30 mouse cellular contexts compared by ENCODE assay signal in the genomic region with DNA sequence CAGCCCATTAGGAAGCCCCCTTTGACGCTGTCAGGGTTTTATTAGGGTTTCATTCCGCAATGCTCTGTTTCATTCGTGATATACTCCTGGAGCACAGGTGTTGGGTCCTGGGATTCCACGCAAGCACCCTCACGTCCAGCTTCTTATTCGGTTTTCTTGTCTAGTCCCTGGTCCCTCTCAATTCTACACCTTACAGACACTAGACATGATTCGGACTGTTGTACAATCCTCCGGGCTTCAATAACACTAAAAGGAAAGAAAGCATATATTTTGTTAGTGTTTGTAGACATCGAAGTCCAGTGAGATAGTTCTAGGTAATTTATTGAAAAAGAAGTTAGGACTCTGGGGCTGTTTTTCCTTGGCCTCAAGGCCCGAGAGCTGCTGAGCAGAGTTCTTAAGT. TPM values are rescaled to one million over a fixed set of nuclear protein-coding genes. Genes with fewer than 3 reads are reported as not detected.
"Had no signal": no experiment of that assay in that cellular context is flagged by ENCODE, and none has a peak within 500 bp of the region (broad histone marks: within the 10 kb centered on the region; RNA-seq: fewer than 3 reads in every experiment).

No protein-coding gene starts in this region.

- H3K9me3 ChIP-seq: limb, embryonic 10.5 days; limb, embryonic 12.5 days; limb, embryonic 13.5 days; limb, embryonic 15.5 days; liver, embryonic 12.5 days; liver, embryonic 13.5 days; liver, embryonic 15.5 days; lung, embryonic 15.5 days; midbrain, embryonic 10.5 days; midbrain, embryonic 12.5 days; midbrain, embryonic 15.5 days had no signal

- DNase-seq: left cerebral cortex, postnatal 4 days; liver; liver, embryonic 13.5 days; liver, postnatal 0 days; lung, adult 18-20 months; lung, adult 2 months; lung, embryonic 14.5 days; lung, postnatal 10 days; lung, postnatal 14 days; lung, postnatal 36 days; lung, postnatal 4 days had no signal

- H3K4me2 ChIP-seq: limb, embryonic 15.5 days; liver, embryonic 13.5 days; liver, embryonic 15.5 days had no signal

- H3K4me1 ChIP-seq: liver, embryonic 12.5 days; liver, embryonic 13.5 days; liver, embryonic 15.5 days had no signal

- H3K27ac ChIP-seq: left cerebral cortex, adult 2 months; limb, embryonic 10.5 days; limb, embryonic 12.5 days; limb, embryonic 13.5 days; limb, embryonic 15.5 days; liver, embryonic 12.5 days; liver, embryonic 13.5 days; liver, embryonic 14.5 days; liver, embryonic 15.5 days; lung, embryonic 15.5 days; macrophage; midbrain, embryonic 10.5 days; midbrain, embryonic 12.5 days; midbrain, embryonic 15.5 days had no signal

- ATAC-seq: liver, embryonic 12.5 days; liver, postnatal 0 days; midbrain, embryonic 16.5 days had no signal

- H3K9ac ChIP-seq: limb, embryonic 12.5 days; limb, embryonic 13.5 days; limb, embryonic 15.5 days; liver, embryonic 12.5 days; liver, embryonic 13.5 days; liver, embryonic 14.5 days; liver, embryonic 15.5 days; liver, postnatal 0 days; lung, embryonic 15.5 days; midbrain, embryonic 12.5 days; midbrain, embryonic 15.5 days had no signal

- H3K36me3 ChIP-seq: limb, embryonic 10.5 days; limb, embryonic 12.5 days; limb, embryonic 13.5 days; limb, embryonic 15.5 days; liver, embryonic 12.5 days; liver, embryonic 13.5 days; liver, embryonic 15.5 days; lung, embryonic 15.5 days; midbrain, embryonic 10.5 days; midbrain, embryonic 12.5 days; midbrain, embryonic 15.5 days had no signal

- H3K4me3 ChIP-seq: left cerebral cortex, adult 2 months; limb, embryonic 12.5 days; limb, embryonic 13.5 days; limb, embryonic 15.5 days; liver, embryonic 12.5 days; liver, embryonic 13.5 days; liver, embryonic 15.5 days; lung, embryonic 15.5 days; megakaryocyte, embryonic 14.5 days; midbrain, embryonic 12.5 days; midbrain, embryonic 15.5 days; myocyte had no signal

RNA-seq across cellular contexts. Expression of gene Tcf21, which starts 24.8 kb away (rescaled TPM):
- polyA plus RNA-seq: limb, embryonic 11.5 days; macrophage; midbrain, embryonic 10.5 days; midbrain, embryonic 12.5 days; midbrain, embryonic 14.5 days; midbrain, postnatal 0 days; myocyte had no signal
